Mouse (Mus musculus) T-helper 17 cell (primary cell): ENCODE measurements at regions not wholly inside any gene's neighbourhood (a gene's known extent, or its start where the extent isn't known, plus 50 kb on each side); places are given as distances from the start of the nearest gene placed in this dataset.

ENCODE experiments used
- in situ Hi-C, 2 experiments: fragments of 300-600 bp; cut with MboI, MseI; formaldehyde crosslinking; loops; 1 replicate in 1 of 2; 2 replicates in 1 of 2; pipeline ENCODE4 v1.15.1; 2025; ENCODE audit warnings: high pct_unique_total_duplicates in 2 of 2

- in situ Hi-C loops, result no loop called here
Observed at GRCm38 (mm10) chr7:98768460-98768859, 65.6 kb downstream of the Thap12 start.

GRCm38 (mm10) chr7:98769111-98769734 lies 65.7 kb upstream of the Wnt11 start:
- in situ Hi-C loops, result no loop called here

GRCm38 (mm10) chr7:98770257-98770890 lies 64.5 kb upstream of the Wnt11 start:
- in situ Hi-C loops, result no loop called here

- in situ Hi-C loops, result no loop called here
Observed at GRCm38 (mm10) chr7:98771134-98771775, 63.7 kb upstream of the Wnt11 start.

- in situ Hi-C loops, result no loop called here
Observed at GRCm38 (mm10) chr7:98774597-98774996, 60.3 kb upstream of the Wnt11 start.

GRCm38 (mm10) chr7:98775031-98775430 lies 59.9 kb upstream of the Wnt11 start:
- in situ Hi-C loops, result loop anchor here in 1 of 2 experiments (5.0 kb wide), 1 partner anchor 62 kb away; the partner anchor contains the start of gene Wnt11

GRCm38 (mm10) chr7:98777304-98777849 lies 57.5 kb upstream of the Wnt11 start:
- in situ Hi-C loops, result loop anchor here in 1 of 2 experiments (5.0 kb wide), 1 partner anchor 60 kb away; the partner anchor contains the start of gene Wnt11

- in situ Hi-C loops, result loop anchor here in 1 of 2 experiments (5.0 kb wide), 1 partner anchor 58 kb away; the partner anchor contains the start of gene Wnt11
Observed at GRCm38 (mm10) chr7:98778929-98779328, 56.0 kb upstream of the Wnt11 start.

GRCm38 (mm10) chr7:98783521-98783920 lies 51.4 kb upstream of the Wnt11 start:
- in situ Hi-C loops, result no loop called here

GRCm38 (mm10) chr7:98783954-98784353 lies 51.0 kb upstream of the Wnt11 start:
- in situ Hi-C loops, result no loop called here

- in situ Hi-C loops, result no loop called here
Observed at GRCm38 (mm10) chr7:98784369-98784931, 50.5 kb upstream of the Wnt11 start.
